Mouse (Mus musculus): ENCODE data around the gene Ppp4r3a.

Gene Ppp4r3a

GRCm38 (mm10) chr12:101013078-101013665, 70.3 kb downstream of the Ppp4r3a start:
- no peak for DNase-seq (ENCODE audit: low spot score in 2 of 2)

- no peak for DNase-seq (ENCODE audit: low spot score in 2 of 2)
Measured at GRCm38 (mm10) chr12:101012197-101013077, 71.1 kb downstream of the Ppp4r3a start.

GRCm38 (mm10) chr12:101011017-101011416, 72.5 kb downstream of the Ppp4r3a start:
- DNase-seq (ENCODE audit: low spot score in 2 of 2): no peak

DNA sequence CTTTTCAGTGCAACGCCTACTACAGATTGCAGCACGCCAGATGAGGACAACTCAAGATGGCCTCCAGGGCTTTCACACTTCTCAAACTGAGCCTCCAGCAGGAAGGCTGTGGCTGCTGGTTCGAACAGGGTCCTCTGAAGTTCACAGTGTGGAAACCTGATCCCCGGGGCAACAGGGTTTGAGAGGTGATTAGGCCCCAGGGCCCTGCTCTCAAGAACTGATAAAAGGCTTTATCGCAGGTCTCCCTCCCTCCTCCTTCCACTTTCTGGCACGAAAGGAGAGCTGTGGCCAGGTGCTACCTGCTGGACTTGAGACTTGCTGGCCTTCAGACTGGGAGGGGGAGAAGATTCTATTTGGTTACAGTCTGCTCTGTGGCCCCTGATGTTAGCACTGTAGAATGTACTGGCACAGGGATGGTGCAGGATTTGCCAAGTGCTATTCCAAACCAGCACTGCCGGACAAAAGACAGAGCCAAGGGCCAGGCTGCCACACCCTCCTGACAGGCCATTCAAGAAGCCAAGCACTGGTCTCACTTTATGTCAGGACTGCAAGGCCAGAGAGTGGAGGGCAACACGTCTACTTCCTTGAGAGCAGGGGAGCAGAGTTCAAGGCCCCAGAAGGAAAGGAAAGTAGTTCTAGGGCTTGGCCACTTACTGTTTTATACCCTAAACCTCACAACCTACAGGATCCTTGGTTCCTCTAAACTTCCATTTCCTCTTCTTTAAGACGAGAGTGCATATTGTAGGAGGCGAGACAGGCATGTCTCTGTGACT, 73.2 kb downstream of the Ppp4r3a start:
- DNase-seq (ENCODE audit: low spot score in 2 of 2): no peak

- DNase-seq (ENCODE audit: low spot score in 2 of 2): no peak
Measured at GRCm38 (mm10) chr12:101009225-101009624, 74.3 kb downstream of the Ppp4r3a start.

- DNase-seq (ENCODE audit: low spot score in 2 of 2): no peak
Measured at GRCm38 (mm10) chr12:101008648-101009047, 74.9 kb downstream of the Ppp4r3a start.

DNA sequence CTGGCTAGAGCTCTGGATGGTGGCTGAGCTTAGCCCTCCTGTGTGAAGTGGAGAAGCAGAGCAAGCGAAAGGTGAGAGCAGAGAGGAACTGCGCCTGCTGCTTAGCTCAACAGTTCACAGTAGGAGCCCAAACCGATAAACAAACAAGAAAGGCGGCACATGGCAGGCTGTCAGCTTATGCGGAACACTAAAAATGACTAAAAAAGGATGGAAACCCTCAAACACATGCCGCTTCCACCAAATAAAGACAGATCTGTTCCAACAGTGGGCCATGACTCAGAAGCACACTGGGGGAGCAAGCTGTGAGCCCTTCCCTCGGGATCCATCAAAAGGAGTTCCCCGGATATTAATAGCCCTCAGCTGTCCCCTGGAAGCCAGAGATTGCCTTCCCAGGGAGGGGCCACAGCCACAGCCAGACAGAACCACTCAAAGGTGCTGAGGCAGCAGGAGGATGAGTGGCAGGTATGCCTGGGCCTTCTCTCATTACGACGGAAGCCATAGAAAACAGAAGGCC, 75.5 kb downstream of the Ppp4r3a start:
- no peak for DNase-seq (ENCODE audit: low spot score in 2 of 2)

GRCm38 (mm10) chr12:101007427-101007826, 76.1 kb downstream of the Ppp4r3a start:
- no peak for DNase-seq (ENCODE audit: low spot score in 2 of 2)

GRCm38 (mm10) chr12:101005665-101006420, 77.7 kb downstream of the Ppp4r3a start:
- no peak for DNase-seq (ENCODE audit: low spot score in 2 of 2)

DNA sequence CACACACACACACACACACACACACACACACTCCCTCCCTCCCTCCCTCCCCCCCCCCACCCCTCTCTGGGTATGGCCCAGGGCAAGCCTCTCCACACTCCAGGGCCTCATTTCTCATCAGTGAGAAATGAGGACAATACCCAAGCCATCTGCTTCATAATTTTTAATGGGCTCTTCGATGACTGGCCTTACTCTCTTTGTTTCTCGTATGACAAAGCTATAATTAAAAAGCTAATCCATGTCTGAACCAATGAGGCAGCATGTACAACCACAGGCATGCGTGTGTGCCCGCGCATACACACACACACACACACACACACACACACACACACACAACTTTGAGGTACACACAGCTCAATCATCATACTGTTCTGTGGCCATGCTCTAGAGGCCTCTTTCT, 78.5 kb downstream of the Ppp4r3a start:
- no peak for DNase-seq (ENCODE audit: low spot score in 2 of 2)

DNA sequence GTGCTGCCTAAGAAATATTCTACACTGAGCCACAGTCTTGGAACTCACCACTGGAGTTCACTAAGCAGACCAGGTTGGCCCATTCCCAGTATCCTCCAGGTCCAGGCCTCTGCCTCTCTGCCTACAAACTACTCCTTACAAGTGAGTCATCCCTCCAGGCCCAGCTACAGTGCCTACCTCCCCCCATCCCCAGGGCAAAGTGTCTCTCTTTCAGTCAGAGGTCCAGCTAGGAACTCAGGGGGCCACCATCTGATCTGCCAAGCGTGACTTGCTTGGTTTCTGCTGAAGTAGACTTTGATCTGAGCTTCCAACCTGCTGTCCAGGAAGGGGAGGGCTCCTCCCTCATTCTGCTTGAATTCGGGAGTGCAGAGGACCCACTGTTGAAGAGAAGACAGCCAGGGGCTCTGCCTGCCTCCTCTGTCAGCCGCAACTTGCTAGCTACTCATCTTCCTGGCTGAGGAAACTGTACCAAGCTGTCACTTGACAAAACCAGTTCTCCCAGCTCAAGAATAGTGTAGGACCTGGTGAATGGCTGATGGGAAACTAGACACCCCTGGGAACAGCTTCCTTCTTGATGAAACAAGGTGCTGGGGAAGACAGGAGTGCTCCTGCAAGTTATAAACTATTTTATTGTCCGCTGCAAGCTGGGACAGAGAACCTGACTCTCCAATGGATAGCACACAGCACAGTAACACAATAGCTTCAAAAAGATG, 80.5 kb downstream of the Ppp4r3a start:
- DNase-seq (ENCODE audit: low spot score in 2 of 2): no peak

DNA sequence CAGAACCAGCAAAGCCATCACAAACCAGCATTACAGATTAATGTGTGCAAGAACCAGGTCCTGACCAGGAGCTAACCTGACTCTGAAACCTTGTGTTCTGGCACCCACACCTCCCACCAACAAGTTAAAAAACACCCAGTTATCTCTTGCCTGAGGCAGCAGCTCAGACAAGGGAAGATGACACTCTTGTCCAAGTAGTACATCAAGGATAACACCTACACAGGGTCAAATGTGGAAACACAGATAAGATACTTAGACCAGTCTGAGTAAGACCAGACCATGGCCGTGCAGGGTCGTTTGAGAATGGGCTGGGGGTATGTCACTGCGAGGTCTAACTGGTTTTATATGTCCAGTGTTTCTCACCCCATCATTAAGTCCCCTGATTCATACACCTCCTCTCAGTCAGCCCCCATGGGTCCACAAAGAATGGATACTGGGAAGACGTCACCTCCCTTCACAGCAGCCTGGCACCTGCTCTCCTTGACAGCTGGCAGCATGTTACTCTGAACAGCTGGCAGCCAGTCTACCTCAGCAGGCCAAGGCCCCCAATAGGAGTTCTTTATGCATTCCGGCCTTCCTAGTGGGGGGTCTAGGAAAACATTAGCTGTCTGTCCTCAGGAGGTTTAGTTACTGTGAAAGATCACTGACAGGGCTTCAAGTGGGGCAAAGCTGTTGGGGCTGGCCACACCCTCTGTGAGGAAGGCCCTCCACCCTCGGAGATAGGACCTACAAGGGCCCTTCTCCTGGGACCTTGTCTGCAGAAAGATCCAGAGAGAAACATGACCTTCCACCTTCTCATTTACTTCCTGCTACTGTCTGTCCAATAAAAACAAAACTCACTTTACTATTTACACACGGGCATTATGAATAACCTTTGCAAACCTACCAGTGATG, 84.2 kb downstream of the Ppp4r3a start:
- no peak for DNase-seq (ENCODE audit: low spot score in 2 of 2)

- DNase-seq (ENCODE audit: low spot score in 2 of 2): no peak
Measured at GRCm38 (mm10) chr12:100998564-100998962, 84.9 kb downstream of the Ppp4r3a start.

DNA sequence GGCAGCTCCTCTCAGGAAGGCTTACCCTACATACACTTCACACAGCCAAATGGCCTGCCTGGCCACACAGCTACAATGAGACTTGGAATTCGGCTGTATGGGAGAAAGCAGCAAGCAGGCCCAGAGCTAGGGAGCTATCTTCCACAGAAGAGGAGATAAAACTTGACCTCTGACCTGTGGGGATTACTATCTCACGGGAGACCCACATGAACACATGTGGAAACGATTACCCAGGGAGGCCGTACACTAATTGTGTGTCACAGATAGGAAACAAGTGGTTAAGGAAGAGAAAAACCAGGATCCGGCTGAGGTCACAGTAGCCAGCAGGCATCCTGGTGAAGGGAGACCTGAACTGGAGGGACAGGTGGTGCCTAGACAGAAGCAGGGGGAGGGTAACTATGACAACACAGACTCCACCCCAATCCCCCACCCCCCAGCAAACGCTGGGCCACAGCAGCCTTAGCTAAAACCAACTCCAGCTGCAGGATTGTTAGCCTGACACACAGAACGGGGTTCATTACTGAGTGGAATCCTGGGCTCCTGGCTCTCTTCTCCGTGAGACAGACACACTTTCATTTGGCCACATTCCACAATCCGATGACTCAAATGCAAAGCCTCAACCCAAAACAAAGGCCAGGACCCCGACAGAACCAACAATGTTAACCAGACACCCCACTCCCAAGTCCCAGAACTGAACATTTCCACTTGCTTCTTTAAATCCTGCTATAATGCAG, 85.5 kb downstream of the Ppp4r3a start:
- DNase-seq (ENCODE audit: low spot score in 2 of 2): no peak

DNA sequence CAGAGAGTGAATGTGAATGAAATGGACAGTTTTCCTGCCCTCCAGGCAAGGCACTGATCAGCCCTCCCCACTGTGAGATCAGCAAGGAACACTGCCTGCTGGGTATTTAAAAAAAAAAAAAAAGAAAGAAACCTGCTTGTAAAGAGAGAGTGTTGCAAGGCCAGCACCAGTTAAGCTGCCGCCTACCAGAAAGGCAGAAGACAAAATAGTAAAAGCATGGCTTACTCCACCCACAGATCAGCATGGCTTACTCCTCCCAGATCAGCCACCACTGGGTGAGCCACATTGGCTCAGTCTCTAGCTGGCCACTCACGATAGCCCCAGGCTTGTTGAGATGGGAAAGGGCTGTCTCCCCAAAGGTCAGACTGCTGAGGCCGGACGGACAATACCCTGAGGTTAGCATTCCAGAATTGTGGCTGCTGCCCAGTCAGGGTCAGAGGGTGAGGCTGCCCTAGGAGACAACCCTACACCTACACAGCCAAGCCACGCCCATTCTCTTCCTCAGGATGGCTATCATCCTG, 87.1 kb downstream of the Ppp4r3a start:
- no peak for DNase-seq (ENCODE audit: low spot score in 2 of 2)

DNA sequence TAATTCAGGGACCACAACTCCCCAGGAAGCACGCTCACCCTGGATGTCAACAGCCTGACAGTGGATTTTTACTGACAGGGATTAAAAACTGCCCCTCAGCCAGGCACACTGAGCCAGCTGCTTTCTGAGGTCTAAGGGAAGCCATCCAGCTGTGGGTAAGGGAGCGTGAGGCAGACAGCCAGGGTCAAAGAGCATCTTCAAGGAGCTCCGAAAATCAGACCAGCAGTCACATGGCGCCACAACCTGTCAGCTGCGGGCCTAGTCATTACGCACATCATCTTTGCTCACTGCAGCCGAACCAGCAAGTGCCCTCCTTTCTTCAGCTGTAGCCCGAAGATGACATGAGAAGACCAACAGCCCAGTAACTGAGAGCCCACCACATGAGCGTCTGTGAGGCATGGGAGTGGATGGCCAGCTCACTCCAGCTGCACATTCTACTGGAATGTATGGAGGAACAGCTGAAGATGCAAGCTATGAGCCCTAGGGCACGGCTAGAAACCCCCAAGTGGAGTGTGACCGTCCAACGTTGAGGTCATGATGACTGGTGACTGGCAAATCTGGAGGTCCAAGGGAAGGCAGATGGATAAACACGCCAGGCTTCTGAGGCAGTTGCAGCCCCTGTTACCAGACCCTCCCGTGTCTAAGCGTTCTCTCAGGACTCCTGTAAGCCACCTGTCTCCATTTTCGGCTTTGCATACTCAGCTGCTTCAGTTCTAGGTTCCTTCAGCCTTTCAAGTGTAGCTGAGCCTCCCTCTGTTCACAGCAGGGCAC, 87.7 kb downstream of the Ppp4r3a start:
- no peak for DNase-seq (ENCODE audit: low spot score in 2 of 2)

DNA sequence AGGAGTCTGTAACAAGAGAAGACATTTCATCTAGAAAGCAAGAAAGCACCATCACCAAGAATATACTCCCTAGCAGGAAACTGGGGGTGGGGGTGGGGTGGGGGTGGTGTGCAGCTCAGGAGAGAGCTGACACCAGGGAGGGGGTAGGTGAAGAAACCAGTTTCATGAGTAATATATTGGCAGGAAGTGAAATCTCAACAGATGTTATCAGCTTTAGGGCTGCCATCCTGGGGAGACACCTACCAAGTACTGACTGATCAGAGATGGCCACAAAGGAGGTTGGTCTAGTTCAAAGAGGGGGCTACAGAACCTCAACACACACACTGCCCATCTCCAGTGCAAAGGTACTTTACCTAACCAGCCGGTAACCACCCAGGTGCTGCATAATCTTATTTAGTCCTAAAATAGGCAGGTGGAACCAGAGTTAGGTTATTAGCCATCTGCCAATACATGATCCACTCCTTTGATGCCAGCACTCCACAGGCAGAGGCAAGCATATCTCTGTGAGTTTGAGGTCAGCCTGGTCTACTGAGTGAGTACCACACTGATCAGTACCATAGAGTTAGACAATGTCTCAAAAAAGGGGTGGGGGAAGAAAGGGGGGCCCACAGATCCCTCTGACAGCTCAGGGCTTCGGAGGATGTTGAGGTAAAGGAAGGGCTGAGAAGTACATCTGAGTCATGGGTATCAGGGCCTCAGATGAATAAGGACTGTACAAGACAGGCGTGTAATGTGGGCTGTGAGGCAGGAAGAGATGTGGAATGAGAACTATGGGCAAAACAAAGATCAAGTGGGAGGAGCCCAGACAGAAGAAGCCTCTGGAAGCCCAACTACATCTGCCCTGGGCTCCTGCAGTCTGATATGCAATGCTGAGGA, 89.1 kb downstream of the Ppp4r3a start:
- no peak for DNase-seq (ENCODE audit: low spot score in 2 of 2)
